Mouse (Mus musculus) forebrain, embryonic 11.5 days (tissue): ENCODE measurements around the gene Iqch. TPM values are rescaled to one million over a fixed set of nuclear protein-coding genes. Genes with fewer than 3 reads are reported as not detected.

ENCODE experiments used
- ATAC-seq: fragments of 200-750 bp; cut with Nextera tagmentation; replicated peaks from 2 replicates; pipeline ENCODE4 v1.8.0; 2017; ENCODE audit warnings: moderate TSS enrichment; ENCODE audit not compliant: low FRiP score
- DNase-seq: peaks from one replicate; pipeline ENCODE4 v3.0.0-alpha.2; 2017; ENCODE audit warnings: low spot score
- H3K27ac ChIP-seq: fragments of 300-500 bp; sonication (generic); 2 replicates; pipeline ENCODE4 v1.5.1; 2014; ENCODE audit warnings: low read depth, low read length
- H3K27me3 ChIP-seq: fragments of 300-500 bp; sonication (generic); 2 replicates; pipeline ENCODE4 v1.6.1; 2014; ENCODE audit warnings: mild to moderate bottlenecking, low read length, mixed read lengths; ENCODE audit not compliant: control insufficient read depth, insufficient read depth
- H3K36me3 ChIP-seq: fragments of 300-500 bp; sonication (generic); 2 replicates; pipeline ENCODE4 v1.6.1; 2014; ENCODE audit warnings: mild to moderate bottlenecking, low read length, moderate library complexity, mixed read lengths; ENCODE audit not compliant: control insufficient read depth, insufficient read depth
- H3K4me1 ChIP-seq: fragments of 300-500 bp; sonication (generic); replicated peaks from 2 replicates; pipeline ENCODE4 v1.6.1; 2014; ENCODE audit warnings: low read length, mixed read lengths; ENCODE audit not compliant: control insufficient read depth, insufficient read depth
- H3K4me2 ChIP-seq: fragments of 300-500 bp; sonication (generic); 2 replicates; pipeline ENCODE4 v1.6.1; 2014; ENCODE audit warnings: low read depth, mild to moderate bottlenecking, low read length, moderate library complexity, mixed read lengths; ENCODE audit not compliant: severe bottlenecking
- H3K4me3 ChIP-seq: fragments of 300-500 bp; sonication (generic); 2 replicates; pipeline ENCODE4 v1.5.1; 2014; ENCODE audit warnings: low read depth, low read length
- H3K9ac ChIP-seq: fragments of 300-500 bp; sonication (generic); 2 replicates; pipeline ENCODE4 v1.6.1; 2014; ENCODE audit warnings: low read length
- H3K9me3 ChIP-seq: fragments of 300-500 bp; sonication (generic); 2 replicates; pipeline ENCODE4 v1.6.1; 2016; ENCODE audit warnings: low read length, mixed read lengths; ENCODE audit not compliant: control insufficient read depth
- WGBS: fragments of 180-500 bp; shearing (Covaris S2); extraction: QIAGEN DNeasy Blood & Tissue Kit; methylation state at CpG from one replicate; pipeline ENCODE4 v1.1.7; 2014; 5-methylcytosine and 5-hydroxymethylcytosine counted together
- polyA plus RNA-seq: library from polyadenylated mRNA; unstranded; fragments of >200 nt; fragmentation: Nextera tagmentation; extraction: Ambion mirVana; gene quantifications from 2 replicates; pipeline ENCODE4 v1.2.1, GENCODE M21; 2014

The Iqch gene
- polyA plus RNA-seq, 1 experiment from 2014 or later, result 0.17 TPM

DNA sequence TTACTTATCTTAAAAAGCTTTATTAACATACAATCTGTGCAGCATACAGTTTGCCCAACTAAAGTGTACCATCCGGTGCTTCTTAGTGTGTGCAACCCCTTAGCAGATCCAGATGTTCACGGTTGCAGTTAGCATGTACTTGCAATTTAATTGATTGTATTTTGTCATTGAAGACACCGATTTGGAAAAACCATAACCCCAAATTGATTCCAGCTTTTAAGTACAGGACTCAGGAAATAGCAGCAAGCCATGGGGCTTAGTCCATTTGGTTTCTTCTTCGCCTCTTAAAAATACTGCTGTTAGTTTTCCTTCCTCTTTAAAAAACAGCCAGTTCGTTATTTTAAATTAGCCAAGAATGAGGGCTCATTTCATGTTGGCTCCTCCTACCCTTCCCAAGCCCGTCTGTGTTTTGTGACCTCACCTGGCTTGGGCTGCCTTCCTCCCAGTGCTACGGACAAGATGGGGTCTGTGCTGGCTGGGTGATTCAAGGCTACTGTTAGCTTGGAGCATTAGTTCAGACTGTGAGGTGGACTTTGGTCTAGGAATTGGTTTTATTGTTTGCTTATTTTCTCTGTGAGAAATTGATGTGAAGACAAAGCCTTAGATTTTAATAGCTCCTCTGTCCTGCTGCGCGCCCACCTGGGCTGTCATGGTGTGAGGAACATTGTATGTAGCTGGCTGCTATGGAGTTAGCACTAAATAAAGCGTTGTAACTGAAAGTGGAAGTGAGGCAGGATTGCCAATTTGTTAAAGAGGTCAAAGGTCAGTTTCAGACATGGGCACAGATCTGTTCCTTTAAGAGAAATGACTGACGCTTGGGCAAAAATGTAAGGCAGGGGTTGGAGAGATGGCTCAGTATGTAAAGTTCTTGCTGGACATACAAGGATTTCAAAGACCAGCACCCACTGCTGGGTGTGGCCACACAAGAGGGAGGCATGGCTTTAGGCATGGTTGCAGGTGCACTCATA is 12.0 kb upstream of the Iqch start:
- 74% methylated on average over 11 of the region's 11 CpGs for WGBS
- Histone ChIP-seq H3K27me3 (no peaks in the 10 kb centered on the region), H3K27ac (no peak overlapping the region), H3K4me1 (peaks cover 15% of the 10 kb centered on the region; the same call in 1 of the 2 replicates), H3K36me3 (no peaks in the 10 kb centered on the region; the same call in 1 of the 2 replicates), H3K9me3 (no peaks in the 10 kb centered on the region), H3K4me3 (no peak overlapping the region), H3K4me2 (no peak overlapping the region), H3K9ac (no peak overlapping the region)
- ATAC-seq (no peak), DNase-seq (no peak)

DNA sequence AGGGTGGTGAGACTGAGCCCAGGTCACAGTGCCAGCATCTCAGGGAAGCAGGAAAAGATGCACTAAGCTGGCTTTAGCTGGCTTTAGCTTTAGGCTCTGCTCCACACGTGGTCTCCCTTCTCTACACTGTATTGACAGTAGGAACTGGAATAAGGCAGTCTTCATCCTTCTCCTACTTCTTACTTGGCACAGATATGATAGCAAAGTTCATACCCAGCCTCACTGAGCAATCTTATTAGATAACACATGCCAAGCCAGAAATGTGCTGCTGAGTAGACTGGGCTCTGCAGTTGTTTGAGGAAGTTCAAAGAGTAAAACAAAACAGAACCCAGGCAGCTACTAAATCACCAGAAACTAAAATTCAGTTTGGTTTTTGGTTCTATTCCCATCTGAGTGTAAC is 11.3 kb upstream of the Iqch start:
- Histone ChIP-seq H3K4me2 (no peak overlapping the region), H3K4me3 (no peak overlapping the region), H3K27ac (no peak overlapping the region), H3K4me1 (peaks cover 15% of the 10 kb centered on the region; the same call in 1 of the 2 replicates), H3K36me3 (no peaks in the 10 kb centered on the region; the same call in 1 of the 2 replicates), H3K27me3 (no peaks in the 10 kb centered on the region), H3K9ac (no peak overlapping the region), H3K9me3 (no peaks in the 10 kb centered on the region)
- DNase-seq (no peak), ATAC-seq (no peak)
- 28% methylated on average over 1 of the region's 1 CpGs for WGBS

DNA sequence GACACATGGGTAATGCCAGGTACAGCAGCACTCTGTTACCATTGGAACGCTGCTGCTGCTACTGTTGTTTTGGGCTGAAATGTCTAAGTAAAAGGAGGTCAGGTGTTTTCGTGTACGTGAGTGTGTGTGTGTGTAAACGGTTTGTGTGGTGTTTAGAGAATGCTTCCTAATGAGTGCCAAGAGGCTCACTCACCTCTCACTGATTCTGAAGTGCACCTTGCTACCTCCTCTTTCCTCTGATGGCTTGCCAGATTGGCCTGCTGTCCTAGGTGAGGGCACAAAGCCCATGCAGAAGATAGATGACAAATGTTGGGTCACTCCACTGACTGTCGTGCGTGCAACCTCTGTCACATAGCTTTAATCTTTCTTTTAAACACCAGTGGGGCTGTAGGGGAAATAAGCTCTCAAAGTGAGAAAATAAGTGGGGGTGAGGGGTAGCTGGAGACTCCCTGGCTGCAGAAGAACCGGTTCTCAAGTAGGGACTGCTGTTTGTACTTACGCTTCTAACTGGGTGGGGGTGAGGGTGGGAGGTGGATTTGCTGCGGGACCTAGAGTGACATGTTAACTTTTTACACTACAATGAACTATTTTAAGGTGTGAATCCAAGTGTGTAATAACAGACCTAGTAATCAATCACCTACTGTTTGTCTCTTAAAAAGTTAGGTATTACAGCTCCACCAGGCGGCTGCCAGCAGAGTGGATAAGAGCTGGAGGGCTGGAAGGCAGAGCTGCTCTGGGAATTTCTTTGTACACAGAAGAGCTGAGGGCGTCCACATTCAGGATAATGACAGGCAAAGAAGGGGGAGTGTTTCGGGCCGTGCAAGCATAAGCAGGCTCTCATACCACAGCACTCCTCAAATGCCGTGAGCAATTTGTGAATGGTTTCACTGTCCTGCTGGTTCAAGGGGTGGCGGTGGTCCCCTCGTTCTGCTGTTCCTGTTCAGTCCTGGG is 10.5 kb upstream of the Iqch start:
- H3K27me3 ChIP-seq, result no peaks in the 10 kb centered on the region
- no peaks in the 10 kb centered on the region for H3K9me3 ChIP-seq
- H3K36me3 ChIP-seq, result no peaks in the 10 kb centered on the region; the same call in 1 of the 2 replicates
- peaks cover 15% of the 10 kb centered on the region; the same call in 1 of the 2 replicates for H3K4me1 ChIP-seq
- H3K4me3 ChIP-seq, result no peak overlapping the region
- 46% methylated on average over 16 of the region's 16 CpGs for WGBS
- H3K4me2 ChIP-seq, result no peak overlapping the region
- H3K9ac ChIP-seq, result no peak overlapping the region
- 0 out of 2 replicates have a peak, but pooled peaks have one; percentile 27 for ATAC-seq
- DNase-seq, result peak; percentile 59
- H3K27ac ChIP-seq, result no peak overlapping the region

DNA sequence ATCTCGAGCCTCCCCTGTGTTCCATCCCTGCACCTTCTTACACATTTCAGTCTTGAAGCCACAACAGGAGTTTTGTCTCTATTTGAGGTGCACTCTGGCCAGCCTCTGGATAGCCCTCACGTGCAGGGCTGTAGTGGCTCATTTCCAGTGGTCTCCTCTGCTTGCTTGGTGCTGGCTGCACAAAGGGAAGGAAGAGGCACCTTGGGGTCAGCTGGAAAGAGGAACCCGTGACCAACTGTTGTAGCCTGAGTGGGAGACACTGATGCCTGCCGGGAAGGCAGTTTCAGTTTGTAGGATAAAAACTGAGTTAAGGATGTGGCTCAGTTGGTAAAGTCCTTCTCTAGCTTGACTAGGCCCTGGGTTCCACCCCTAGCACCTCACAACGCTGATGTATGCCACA is 9.7 kb upstream of the Iqch start:
- WGBS, result 69% methylated on average over 5 of the region's 5 CpGs
- H3K4me3 ChIP-seq, result no peak overlapping the region
- no peak overlapping the region for H3K9ac ChIP-seq
- no peaks in the 10 kb centered on the region; the same call in 1 of the 2 replicates for H3K36me3 ChIP-seq
- ATAC-seq (no peak), DNase-seq (no peak)
- H3K27ac ChIP-seq, result no peak overlapping the region
- no peaks in the 10 kb centered on the region for H3K27me3 ChIP-seq
- no peak overlapping the region for H3K4me2 ChIP-seq
- H3K4me1 ChIP-seq, result peaks cover 15% of the 10 kb centered on the region; the same call in 1 of the 2 replicates
- H3K9me3 ChIP-seq, result no peaks in the 10 kb centered on the region

DNA sequence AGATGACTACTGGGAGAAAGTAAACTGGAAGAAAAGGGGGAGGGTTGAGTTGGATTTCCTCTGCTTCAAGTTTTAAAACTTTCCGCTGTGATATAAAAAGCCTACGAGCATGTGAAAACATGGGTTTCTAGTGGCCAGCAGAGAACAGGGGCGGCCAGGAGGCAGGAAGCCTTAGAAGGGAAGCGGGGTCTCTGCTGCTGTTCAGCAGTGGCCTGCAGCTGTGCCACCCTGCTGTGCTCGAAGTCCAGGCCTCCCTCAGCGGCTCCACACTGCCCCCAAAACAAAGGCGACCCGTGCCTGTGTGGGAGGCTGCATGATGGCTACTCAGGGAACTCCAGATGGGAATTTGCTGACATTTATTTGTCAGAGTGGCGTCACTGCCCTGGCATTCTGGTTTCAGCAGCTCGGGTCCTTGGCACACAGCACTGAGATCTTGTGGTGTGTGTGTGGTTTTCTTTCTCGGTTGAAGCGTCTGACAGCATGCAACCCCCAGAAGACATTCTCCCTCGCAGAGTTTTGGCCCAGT is 8.6 kb upstream of the Iqch start:
- peaks cover 15% of the 10 kb centered on the region; the same call in 1 of the 2 replicates for H3K4me1 ChIP-seq
- 14% methylated on average over 13 of the region's 13 CpGs for whole genome bisulfite sequencing

DNA sequence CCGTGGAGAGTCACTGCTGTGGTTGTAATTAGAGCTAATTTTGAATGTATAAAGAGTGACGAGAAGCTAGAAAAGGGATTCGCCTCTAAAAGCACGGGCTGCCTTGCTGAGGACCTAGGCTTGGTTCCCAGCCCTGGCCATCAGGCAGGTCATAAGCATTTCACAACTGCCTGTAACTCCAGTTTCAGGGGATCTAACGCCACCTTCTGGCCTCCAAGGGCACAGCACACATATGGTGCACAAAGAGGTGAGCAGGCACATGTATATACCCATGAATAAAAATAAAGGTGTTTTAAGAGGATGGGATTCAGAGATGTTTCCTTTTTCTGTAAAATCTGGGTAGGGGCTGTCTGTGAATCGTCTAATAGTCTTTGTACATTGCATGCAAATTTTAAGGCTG is 7.9 kb upstream of the Iqch start:
- H3K27me3 ChIP-seq, result no peaks in the 10 kb centered on the region
- no peak overlapping the region for H3K27ac ChIP-seq
- H3K4me2 ChIP-seq, result no peak overlapping the region
- peaks cover 15% of the 10 kb centered on the region; the same call in 1 of the 2 replicates for H3K4me1 ChIP-seq
- DNase-seq, result no peak
- no peak overlapping the region for H3K4me3 ChIP-seq
- no peak for ATAC-seq
- H3K9ac ChIP-seq, result no peak overlapping the region
- H3K9me3 ChIP-seq, result no peaks in the 10 kb centered on the region
- no peaks in the 10 kb centered on the region for H3K36me3 ChIP-seq
- 88% methylated on average over 6 of the region's 6 CpGs for WGBS

More for the DNA sequence above, 8.6 kb upstream of the Iqch start:
- Histone ChIP-seq H3K4me3 (no peak overlapping the region), H3K4me2 (no peak overlapping the region), H3K9me3 (no peaks in the 10 kb centered on the region), H3K27ac (no peak overlapping the region), H3K27me3 (no peaks in the 10 kb centered on the region), H3K36me3 (no peaks in the 10 kb centered on the region), H3K9ac (0 out of 2 replicates have a peak overlapping the region, but pooled peaks have one; percentile 2)
- DNase-seq (peak; percentile 58), ATAC-seq (no peak)

DNA sequence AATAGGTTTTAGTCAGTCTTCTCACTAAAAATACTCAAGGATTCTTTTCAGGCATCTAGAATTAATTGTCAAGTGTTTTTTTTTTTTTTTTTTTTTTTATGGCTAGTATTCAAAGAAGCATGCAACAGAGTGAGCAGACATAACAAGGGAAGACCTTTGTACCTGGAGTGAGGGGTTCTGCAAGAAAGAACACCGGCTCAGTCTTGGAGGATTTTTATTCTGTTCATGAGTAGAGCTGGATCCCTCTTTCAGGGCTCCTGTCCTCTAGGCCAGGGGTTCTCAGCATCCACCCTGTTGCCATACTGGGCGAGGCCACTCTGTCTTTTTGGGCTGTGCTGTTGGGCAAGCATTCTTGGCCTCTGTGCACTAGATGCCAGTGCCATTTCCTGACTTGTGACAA is 7.5 kb upstream of the Iqch start:
- WGBS, result 97% methylated on average over 2 of the region's 2 CpGs
- DNase-seq, result no peak
- ATAC-seq, result no peak

DNA sequence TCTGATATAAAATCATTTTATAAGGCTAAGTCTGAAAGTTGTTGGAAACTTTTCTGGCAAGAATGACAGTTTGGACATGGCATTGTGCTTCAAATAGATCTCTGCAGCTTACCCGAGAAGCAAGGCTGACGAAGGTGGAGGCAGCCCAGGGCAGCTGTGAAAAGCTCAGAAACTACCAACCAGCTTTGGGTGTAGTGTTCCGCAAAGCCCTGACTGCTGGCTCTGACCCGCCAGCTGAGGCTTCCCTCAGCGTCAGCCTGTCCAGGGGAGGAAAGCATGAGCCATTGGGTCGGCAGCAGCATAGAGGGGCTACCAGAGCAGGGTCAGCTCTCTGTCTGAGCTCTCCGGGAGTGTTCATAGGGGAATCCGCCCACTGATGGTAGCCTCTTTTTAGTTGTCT is 7.0 kb upstream of the Iqch start:
- peaks cover 15% of the 10 kb centered on the region; the same call in 1 of the 2 replicates for H3K4me1 ChIP-seq
- DNase-seq, result no peak

More for the DNA sequence above, 7.5 kb upstream of the Iqch start:
- no peaks in the 10 kb centered on the region for H3K36me3 ChIP-seq
- H3K9me3 ChIP-seq, result no peaks in the 10 kb centered on the region
- no peak overlapping the region for H3K27ac ChIP-seq
- peaks cover 15% of the 10 kb centered on the region; the same call in 1 of the 2 replicates for H3K4me1 ChIP-seq
- H3K4me2 ChIP-seq, result no peak overlapping the region
- no peak overlapping the region for H3K4me3 ChIP-seq
- H3K27me3 ChIP-seq, result no peaks in the 10 kb centered on the region
- no peak overlapping the region for H3K9ac ChIP-seq

More for the DNA sequence above, 7.0 kb upstream of the Iqch start:
- H3K9ac ChIP-seq, result no peak overlapping the region
- no peaks in the 10 kb centered on the region for H3K36me3 ChIP-seq
- no peak overlapping the region for H3K4me3 ChIP-seq
- no peak for ATAC-seq
- H3K27me3 ChIP-seq, result no peaks in the 10 kb centered on the region
- H3K9me3 ChIP-seq, result no peaks in the 10 kb centered on the region
- H3K4me2 ChIP-seq, result no peak overlapping the region
- 65% methylated on average over 8 of the region's 8 CpGs for WGBS
- H3K27ac ChIP-seq, result no peak overlapping the region
